Mouse (Mus musculus): ENCODE measurements at regions not wholly inside any gene's neighbourhood (a gene's known extent, or its start where the extent isn't known, plus 50 kb on each side); places are given as distances from the start of the nearest gene placed in this dataset.
"Not testable (repeated sequence)": the region's sequence is repeated elsewhere in the genome, so short reads cannot be mapped to it uniquely, and the experiment has no call there.

GRCm38 (mm10) chr2:17892661-17893060 is 104.1 kb downstream of the H2al2a start:
- DNase-seq = not testable (repeated sequence)

- no peak for DNase-seq
Measured at GRCm38 (mm10) chr2:17887699-17888098, 109.1 kb downstream of the H2al2a start.

- no peak for DNase-seq
Measured at GRCm38 (mm10) chr2:17882389-17882788, 114.4 kb downstream of the H2al2a start.

GRCm38 (mm10) chr2:17880800-17881717 is 115.7 kb downstream of the H2al2a start:
- no peak for DNase-seq

- DNase-seq = no peak
Measured at GRCm38 (mm10) chr2:17877901-17878300, 118.9 kb downstream of the H2al2a start.

GRCm38 (mm10) chr2:17876942-17877341 is 119.8 kb downstream of the H2al2a start:
- DNase-seq = no peak

GRCm38 (mm10) chr2:17876155-17876554 is 120.6 kb downstream of the H2al2a start:
- DNase-seq = no peak

- DNase-seq = no peak
Measured at GRCm38 (mm10) chr2:17870562-17870961, 126.2 kb downstream of the H2al2a start.

- DNase-seq = no peak
Measured at GRCm38 (mm10) chr2:17868145-17868544, 128.6 kb downstream of the H2al2a start.

GRCm38 (mm10) chr2:17867341-17867740 is 129.4 kb downstream of the H2al2a start:
- no peak for DNase-seq

GRCm38 (mm10) chr2:17861765-17862495 is 130.7 kb upstream of the Nebl start:
- DNase-seq = no peak

- no peak for DNase-seq
Measured at GRCm38 (mm10) chr2:17860922-17861559, 129.8 kb upstream of the Nebl start.

GRCm38 (mm10) chr2:17859234-17859633 is 128.0 kb upstream of the Nebl start:
- DNase-seq = no peak

GRCm38 (mm10) chr2:17858326-17858725 is 127.1 kb upstream of the Nebl start:
- no peak for DNase-seq

- DNase-seq = no peak
Measured at GRCm38 (mm10) chr2:17855566-17856264, 124.5 kb upstream of the Nebl start.

GRCm38 (mm10) chr2:17854088-17854487 is 122.8 kb upstream of the Nebl start:
- no peak for DNase-seq

GRCm38 (mm10) chr2:17853500-17854011 is 122.3 kb upstream of the Nebl start:
- no peak for DNase-seq

- no peak for DNase-seq
Measured at GRCm38 (mm10) chr2:17852740-17853499, 121.7 kb upstream of the Nebl start.

GRCm38 (mm10) chr2:17850741-17851140 is 119.5 kb upstream of the Nebl start:
- DNase-seq = no peak

GRCm38 (mm10) chr2:17849267-17849666 is 118.0 kb upstream of the Nebl start:
- no peak for DNase-seq

- DNase-seq = not testable (repeated sequence)
Measured at GRCm38 (mm10) chr2:17845447-17846092, 114.3 kb upstream of the Nebl start.
